Mouse (Mus musculus) heart, embryonic 11.5 days (tissue): Measurements from ENCODE around the gene Gm17577. TPM values are rescaled to one million over a fixed set of nuclear protein-coding genes. Genes with fewer than 3 reads are reported as not detected.
"Not testable (repeated sequence)": the region's sequence is repeated elsewhere in the genome, so short reads cannot be mapped to it uniquely, and the experiment has no call there.

ENCODE experiments used
- ATAC-seq: fragments of 200-750 bp; cut with Nextera tagmentation; replicated peaks from 2 replicates; pipeline ENCODE4 v1.8.0; 2017; ENCODE audit warnings: moderate library complexity; ENCODE audit not compliant: insufficient number of reproducible peaks, low FRiP score, low TSS enrichment
- H3K27ac ChIP-seq: fragments of 300-500 bp; sonication (generic); 2 replicates; pipeline ENCODE4 v1.5.1; 2014; ENCODE audit warnings: mild to moderate bottlenecking, low read depth, low read length
- H3K27me3 ChIP-seq: fragments of 300-500 bp; sonication (generic); 2 replicates; pipeline ENCODE4 v1.6.1; 2014; ENCODE audit warnings: mild to moderate bottlenecking, low read length, mixed read lengths; ENCODE audit not compliant: control insufficient read depth, insufficient read depth
- H3K36me3 ChIP-seq: fragments of 300-500 bp; sonication (generic); 2 replicates; pipeline ENCODE4 v1.6.1; 2014; ENCODE audit warnings: mild to moderate bottlenecking, low read length, moderate library complexity, mixed read lengths; ENCODE audit not compliant: control insufficient read depth, insufficient read depth
- H3K4me1 ChIP-seq: fragments of 300-500 bp; sonication (generic); 2 replicates; pipeline ENCODE4 v1.6.1; 2014; ENCODE audit warnings: low read length; ENCODE audit not compliant: control insufficient read depth, insufficient read depth
- H3K4me2 ChIP-seq: fragments of 300-500 bp; sonication (generic); 2 replicates; pipeline ENCODE4 v1.6.1; 2014; ENCODE audit warnings: mild to moderate bottlenecking, moderate library complexity
- H3K4me3 ChIP-seq: fragments of 300-500 bp; sonication (generic); 2 replicates; pipeline ENCODE4 v1.5.1; 2014; ENCODE audit warnings: low read depth, low read length
- H3K9ac ChIP-seq: fragments of 300-500 bp; sonication (generic); 2 replicates; pipeline ENCODE4 v1.6.1; 2014; ENCODE audit warnings: mild to moderate bottlenecking, low read depth, low read length, moderate library complexity
- H3K9me3 ChIP-seq: fragments of 300-500 bp; sonication (generic); replicated peaks from 2 replicates; pipeline ENCODE4 v1.6.1; 2016; ENCODE audit warnings: low read length; ENCODE audit not compliant: control insufficient read depth
- WGBS: fragments of 180-500 bp; shearing (Covaris S2); extraction: QIAGEN DNeasy Blood & Tissue Kit; methylation state at CpG from one replicate; pipeline ENCODE4 v1.1.7; 2014; ENCODE audit not compliant: insufficient replicate concordance; 5-methylcytosine and 5-hydroxymethylcytosine counted together
- polyA plus RNA-seq: library from polyadenylated mRNA; unstranded; fragments of >200 nt; fragmentation: Nextera tagmentation; extraction: Ambion mirVana; gene quantifications from 2 replicates; pipeline ENCODE4 v1.2.1, GENCODE M21; 2014

Gene Gm17577
- not detected in 2 replicates for polyA plus RNA-seq

GRCm38 (mm10) chrX:123246807-123247206 is at the start of gene Gm17577:
Gene Gm17577 (minus strand): TSS chrX:123246907.
- H3K27ac ChIP-seq, H3K36me3 ChIP-seq, H3K4me2 ChIP-seq, ATAC-seq, H3K27me3 ChIP-seq, H3K9ac ChIP-seq, H3K4me3 ChIP-seq, H3K9me3 ChIP-seq, H3K4me1 ChIP-seq: not testable (repeated sequence)
- no CpG with 5 or more reads among the region's 3 CpGs for WGBS

- H3K27ac ChIP-seq, H3K4me2 ChIP-seq, ATAC-seq, H3K36me3 ChIP-seq, H3K27me3 ChIP-seq, H3K4me3 ChIP-seq, H3K9ac ChIP-seq, H3K9me3 ChIP-seq, H3K4me1 ChIP-seq: not testable (repeated sequence)
- no CpG with 5 or more reads among the region's 1 CpGs for WGBS
These were observed 24.3 kb downstream of the Gm17577 start, which contains the start of gene Srsx for GRCm38 (mm10) chrX:123222381-123222780. Gene Srsx (minus strand): TSS chrX:123222481.

Other genes starting within 250 kb of the Gm17577 start
- not detected in 2 replicates for gene Gm17521, start 217.2 kb downstream of the Gm17577 start, polyA plus RNA-seq
- 12.8 and 15.4 TPM in 2 replicates for gene Cldn34c1, start 143.4 kb downstream of the Gm17577 start, polyA plus RNA-seq
- gene Srsx, start 24.4 kb downstream of the Gm17577 start, polyA plus RNA-seq = not detected in 2 replicates